Mouse (Mus musculus): ENCODE measurements at regions not wholly inside any gene's neighbourhood (a gene's known extent, or its start where the extent isn't known, plus 50 kb on each side); places are given as distances from the start of the nearest gene placed in this dataset.

DNA sequence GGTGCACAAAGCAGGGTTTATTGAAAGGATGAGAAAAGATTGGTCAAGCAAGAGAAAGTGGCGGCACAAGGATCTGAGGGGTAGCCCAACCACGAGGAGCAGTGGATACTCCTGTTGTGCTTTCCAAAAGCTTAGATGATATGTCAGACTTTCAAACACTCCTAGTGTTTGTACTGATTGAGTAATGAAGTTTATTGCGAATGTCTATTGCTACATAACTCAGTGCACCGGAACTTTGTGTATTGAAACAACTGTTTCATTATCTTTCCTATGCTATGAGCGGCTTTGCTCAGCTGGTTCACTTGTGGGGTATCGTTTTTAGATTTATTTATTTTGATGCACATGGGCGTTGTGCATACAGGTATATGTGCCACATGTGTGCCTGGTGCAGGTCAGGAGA, 90.5 kb upstream of the Mki67 start:
- TF ChIP-seq CTCF (IDR thresholded peaks at IDR 0.05; ENCODE audit: borderline replicate concordance, insufficient read depth, low read length) (no peak), POLR2A (IDR thresholded peaks at IDR 0.05; ENCODE audit: low read depth, low read length) (no peak)

All from embryonic fibroblast, embryonic 13.5 days (primary cell).